Mouse (Mus musculus) CD4-positive helper T cell, adult 2 months (primary cell): ENCODE results near the gene Fbxw9.

Experiments
- DNase-seq: peaks from one replicate; pipeline ENCODE4 v3.0.0-alpha.2; 2012; ENCODE audit warnings: low read depth, missing footprints, low spot score

Gene Fbxw9

DNA sequence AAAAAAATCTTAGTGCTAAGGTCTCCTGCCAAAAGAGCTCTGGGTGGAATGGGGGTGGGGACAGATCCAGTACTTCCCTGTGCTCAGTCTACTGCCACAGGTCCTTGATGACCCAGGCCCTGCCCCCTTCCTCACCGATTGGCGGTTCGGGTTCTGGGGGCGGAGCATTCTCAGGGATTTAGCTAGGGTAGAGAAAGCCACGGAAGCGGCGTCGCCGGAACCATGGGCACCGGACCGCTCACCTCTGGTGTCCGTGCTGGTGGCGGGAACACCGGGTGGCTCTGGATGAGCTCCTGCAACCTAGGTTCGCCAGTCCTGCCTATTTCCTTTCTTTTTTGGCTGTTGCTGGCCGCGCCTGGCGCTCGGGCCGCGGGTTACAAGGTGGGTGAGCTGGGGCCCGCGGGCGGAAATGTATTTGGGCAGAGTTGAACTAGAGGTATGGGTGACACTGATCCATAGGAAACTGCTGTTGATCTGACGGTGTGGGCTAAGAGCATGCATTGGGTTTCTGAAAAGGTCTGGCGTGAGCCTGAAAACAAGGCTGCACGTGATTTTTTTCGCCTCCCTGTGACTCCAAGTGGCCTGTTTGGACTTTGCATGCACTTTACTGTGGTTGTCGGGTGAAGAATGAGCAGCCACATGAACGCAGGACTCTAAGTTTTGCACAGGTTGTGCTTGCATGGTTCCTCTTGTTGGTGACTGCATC lies 23.4 kb downstream of the Fbxw9 start, which contains the start of gene Man2b1:
Gene Man2b1 (plus strand): TSS at position 163 of the 706 bp plus-strand sequence.
- DNase-seq = peak; percentile 92

DNA sequence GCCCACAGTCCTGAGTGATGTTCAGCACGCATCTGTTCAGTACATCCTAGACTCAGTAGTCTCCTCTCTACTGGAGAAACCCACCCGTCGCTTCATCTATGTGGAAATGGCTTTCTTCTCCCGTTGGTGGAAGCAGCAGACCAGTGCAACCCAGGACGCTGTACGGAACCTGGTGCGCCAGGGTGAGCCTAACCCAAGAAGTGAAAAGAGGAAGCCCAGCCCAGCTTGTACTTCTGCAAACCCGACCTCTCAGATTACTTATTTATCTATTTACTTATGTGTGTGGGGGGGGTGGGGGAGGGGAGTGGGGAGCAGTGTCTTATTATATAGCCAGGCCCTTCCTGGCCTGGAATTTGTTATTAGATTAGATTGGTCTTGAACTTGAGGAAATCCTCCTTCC lies 24.8 kb downstream of the Fbxw9 start:
- DNase-seq = no peak

DNA sequence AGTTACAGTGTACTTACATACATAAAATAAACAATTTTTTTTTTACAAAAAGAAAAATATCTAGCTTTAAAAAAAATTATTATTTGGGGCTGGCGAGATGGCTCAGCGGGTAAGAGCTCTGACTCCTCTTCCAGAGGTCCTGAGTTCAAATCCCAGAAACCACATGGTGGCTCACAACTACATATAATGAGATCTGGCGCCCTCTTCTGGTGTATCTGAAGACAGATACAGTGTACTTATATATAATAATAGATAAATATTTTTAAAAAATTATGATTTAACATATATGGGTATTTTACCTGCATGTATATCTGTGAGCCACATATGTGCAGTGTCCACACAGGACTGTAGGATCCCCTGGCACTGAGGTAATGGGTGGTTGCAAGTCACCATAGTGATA lies 26.4 kb downstream of the Fbxw9 start:
- peak; percentile 45 for DNase-seq

DNA sequence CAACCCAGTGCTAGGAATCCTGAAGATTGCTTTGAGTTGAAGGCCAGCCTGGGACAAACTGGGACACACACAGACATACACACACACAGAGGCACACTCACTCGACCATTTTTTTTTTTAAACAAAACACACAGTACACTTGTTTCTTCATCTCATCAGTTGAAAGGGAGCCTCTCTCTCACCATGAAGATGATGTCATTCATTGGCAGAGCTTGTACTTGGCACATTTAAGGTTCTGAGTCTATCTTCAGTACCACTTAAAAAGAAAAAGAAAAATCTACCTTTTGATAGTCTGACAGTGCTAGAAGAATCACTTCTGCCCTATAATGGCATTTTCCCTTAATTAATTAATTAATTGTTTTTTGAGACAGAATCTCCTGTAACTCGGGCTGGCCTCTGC lies 28.9 kb downstream of the Fbxw9 start:
- DNase-seq = no peak

DNA sequence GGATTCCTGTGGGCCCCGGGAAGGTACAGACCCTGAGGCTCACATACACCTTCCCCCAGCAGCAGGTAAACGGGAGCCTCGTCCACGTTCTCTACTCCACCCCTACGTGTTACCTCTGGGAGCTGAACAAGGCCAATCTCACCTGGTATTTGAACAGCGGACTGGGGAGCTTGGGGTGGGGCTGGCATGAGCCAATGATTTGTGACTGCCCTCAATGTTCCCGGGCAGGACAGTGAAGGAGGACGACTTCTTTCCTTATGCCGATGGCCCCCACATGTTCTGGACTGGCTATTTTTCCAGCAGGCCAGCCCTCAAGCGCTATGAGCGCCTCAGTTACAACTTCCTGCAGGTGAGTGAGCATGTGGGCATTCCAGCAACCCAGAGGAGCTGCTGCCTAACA lies 31.0 kb downstream of the Fbxw9 start:
- no peak for DNase-seq

DNA sequence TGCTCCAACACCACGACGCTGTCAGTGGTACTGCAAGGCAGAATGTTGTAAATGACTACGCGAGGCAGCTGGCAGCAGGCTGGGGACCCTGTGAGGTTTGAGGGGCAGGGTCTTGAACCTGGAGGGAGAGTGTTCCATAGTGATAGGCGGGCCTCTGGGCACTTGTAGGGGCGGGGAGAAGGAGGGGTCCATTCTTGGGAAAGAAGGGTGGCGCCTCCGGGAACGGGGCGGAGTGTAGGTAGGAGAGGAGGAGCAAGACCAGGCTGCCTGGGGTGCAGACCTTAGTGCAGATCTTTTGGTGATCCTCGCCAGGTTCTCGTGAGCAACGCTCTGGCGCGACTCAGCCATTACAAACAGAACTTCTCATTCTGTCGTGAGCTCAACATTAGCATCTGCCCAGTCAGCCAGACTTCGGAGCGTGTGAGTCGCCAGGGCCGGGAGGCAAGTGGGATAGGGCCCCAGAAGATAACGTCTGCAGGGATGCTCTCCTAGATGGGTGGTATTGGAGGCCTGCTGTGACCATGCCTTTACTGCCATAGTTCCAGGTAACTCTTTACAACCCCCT lies 31.8 kb downstream of the Fbxw9 start:
- no peak for DNase-seq

GRCm38 (mm10) chr8:85095051-85095450 lies 35.2 kb downstream of the Fbxw9 start:
- DNase-seq = no peak

DNA sequence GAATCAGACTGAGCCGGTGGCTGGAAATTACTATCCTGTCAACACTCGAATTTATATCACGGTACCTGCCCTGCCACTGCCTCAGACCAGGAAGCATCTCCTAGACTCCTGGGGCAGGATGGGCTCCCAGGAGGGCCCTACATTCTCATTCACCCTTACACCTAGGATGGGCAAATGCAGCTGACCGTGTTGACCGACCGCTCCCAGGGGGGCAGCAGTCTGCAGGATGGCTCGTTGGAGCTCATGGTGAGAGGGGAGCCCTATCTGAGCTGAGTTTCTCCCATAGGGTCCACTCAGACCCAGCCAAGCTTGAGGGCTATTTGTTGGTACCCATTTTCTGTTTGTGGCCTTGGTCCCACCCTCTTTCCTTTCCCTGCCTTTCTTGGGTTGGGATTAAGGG lies 35.7 kb downstream of the Fbxw9 start:
- DNase-seq = no peak

DNA sequence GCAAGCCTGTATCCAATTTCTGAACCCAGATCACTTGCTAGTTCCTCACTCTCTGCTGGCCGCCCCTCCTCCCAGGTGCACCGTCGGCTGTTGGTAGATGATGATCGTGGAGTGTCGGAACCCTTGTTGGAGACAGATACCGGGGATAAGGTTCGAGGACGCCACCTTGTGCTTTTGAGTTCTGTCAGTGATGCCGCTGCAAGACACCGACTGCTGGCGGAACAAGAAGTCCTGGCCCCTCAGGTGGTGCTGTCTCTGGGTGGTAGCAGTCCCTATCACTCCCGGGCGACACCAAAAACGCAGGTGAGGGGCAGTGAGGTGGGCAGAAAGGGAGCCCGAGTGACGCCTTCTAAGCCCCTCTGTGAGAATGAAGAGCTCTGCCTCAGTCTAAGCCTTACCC lies 36.3 kb downstream of the Fbxw9 start:
- no peak for DNase-seq

- no peak for DNase-seq
Observed at GRCm38 (mm10) chr8:85096850-85097249, 37.0 kb downstream of the Fbxw9 start.

GRCm38 (mm10) chr8:85100076-85100665 lies 40.3 kb downstream of the Fbxw9 start:
- DNase-seq = no peak

GRCm38 (mm10) chr8:85113241-85113640 lies 53.4 kb downstream of the Fbxw9 start:
- no peak for DNase-seq

GRCm38 (mm10) chr8:85115501-85115900 lies 55.6 kb downstream of the Fbxw9 start:
- DNase-seq = no peak
